In the genomic region with DNA sequence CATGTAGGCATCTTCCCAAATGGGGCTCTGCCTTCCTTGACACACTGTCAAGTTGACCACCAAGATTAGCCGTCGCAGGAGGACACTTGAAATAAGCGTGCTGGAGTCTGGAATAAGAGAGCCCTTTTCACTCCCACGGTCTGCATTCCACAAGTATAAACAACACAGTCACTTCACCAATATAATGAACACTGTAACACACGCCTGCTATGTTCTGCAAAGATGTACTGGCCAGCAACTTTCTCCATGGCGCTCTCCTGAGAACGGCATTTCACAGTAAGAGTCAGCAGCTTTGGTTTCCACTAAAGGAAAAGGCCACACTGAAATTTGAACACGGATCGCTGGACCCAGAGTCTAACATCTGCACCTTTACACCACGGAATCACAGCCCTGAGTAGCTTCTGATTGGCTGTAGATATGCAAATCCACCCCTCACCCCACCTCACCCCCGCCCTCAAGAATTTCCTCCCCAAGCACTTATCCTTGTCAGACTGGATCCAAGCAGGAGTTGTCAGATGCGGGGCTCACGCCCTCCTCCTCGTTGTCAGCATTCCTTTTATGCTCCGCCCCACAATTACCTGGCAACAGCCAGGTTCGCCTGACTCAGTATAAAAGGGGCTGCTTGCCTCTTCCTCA, we compare ENCODE assay signal across 8 mouse cellular contexts. TPM values are rescaled to one million over a fixed set of nuclear protein-coding genes. Genes with fewer than 3 reads are reported as not detected.
A peak's percentile ranks its signal among the peaks of the same experiment; 100 is the strongest.
DNase-seq lines count a peak whose midpoint lies in the region; ATAC-seq and TF ChIP-seq lines count a peak whose summit lies in the region.

No protein-coding gene starts in this region.

- H3K4me1 ChIP-seq in heart, embryonic 11.5 days (ENCODE audit: control insufficient read depth, insufficient read depth, low read length): peaks cover 14% of the 10 kb centered on the region; the same call in 1 of the 2 replicates
- no peaks in the 10 kb centered on the region; the same call in 1 of the 2 replicates for H3K4me1 ChIP-seq in heart, adult 2 months (ENCODE audit: control insufficient read depth, insufficient read depth, low read length)
- H3K4me1 ChIP-seq in forebrain, embryonic 15.5 days: peaks cover 23% of the 10 kb centered on the region

- peak overlapping the region; percentile 25; the same call in 1 of the 2 replicates for H3K27ac ChIP-seq in heart, embryonic 11.5 days (ENCODE audit: low read depth, low read length)
- H3K27ac ChIP-seq in heart, adult 2 months: no peak overlapping the region
- H3K27ac ChIP-seq in forebrain, embryonic 15.5 days (replicated peaks): no peak overlapping the region

- TF ChIP-seq EP300 in heart, adult 2 months (IDR thresholded peaks at IDR 0.05; ENCODE audit: insufficient read depth, low read depth, low read length): no peak

- H3K36me3 ChIP-seq in heart, embryonic 11.5 days (ENCODE audit: control insufficient read depth, insufficient read depth, low read length): no peaks in the 10 kb centered on the region
- H3K36me3 ChIP-seq in heart, adult 2 months (ENCODE audit: control insufficient read depth, insufficient read depth, low read length): no peaks in the 10 kb centered on the region
- H3K36me3 ChIP-seq in forebrain, embryonic 15.5 days: no peaks in the 10 kb centered on the region

- 0 out of 2 replicates have a peak, but pooled peaks cover 2% of the 10 kb centered on the region for H3K27me3 ChIP-seq in heart, embryonic 11.5 days (ENCODE audit: control insufficient read depth, insufficient read depth, low read length)
- H3K27me3 ChIP-seq in heart, adult 2 months (ENCODE audit: control insufficient read depth, insufficient read depth, low read length): no peaks in the 10 kb centered on the region
- peaks cover 14% of the 10 kb centered on the region; the same call in 1 of the 2 replicates for H3K27me3 ChIP-seq in forebrain, embryonic 15.5 days

- TF ChIP-seq CTCF in heart, adult 2 months (IDR thresholded peaks at IDR 0.05): no peak

- intact Hi-C loops in heart, adult 2 months (cut with DNase I): no loop called here

- H3K4me2 ChIP-seq in heart, embryonic 11.5 days: peak overlapping the region; percentile 61
- H3K4me2 ChIP-seq in forebrain, embryonic 15.5 days (replicated peaks): peak overlapping the region; percentile 3; the same call in 1 of the 2 replicates

- TF ChIP-seq POLR2A in heart, adult 2 months (IDR thresholded peaks at IDR 0.05; ENCODE audit: insufficient read depth, low read depth, low read length): no peak

- WGBS in heart, embryonic 11.5 days (ENCODE audit: insufficient replicate concordance): 5% methylated on average over 16 of the region's 16 CpGs
- 19% methylated on average over 16 of the region's 16 CpGs for WGBS in heart, adult 2 months
- 6% methylated on average over 16 of the region's 16 CpGs for WGBS in forebrain, embryonic 15.5 days

- 0 out of 2 replicates have a peak, but pooled peaks have one; percentile 33 for ATAC-seq in heart, embryonic 11.5 days (replicated peaks; ENCODE audit: insufficient number of reproducible peaks, low FRiP score, low TSS enrichment)
- ATAC-seq in forebrain, embryonic 15.5 days (replicated peaks): no peak
- ATAC-seq in inflammation-experienced regulatory T-cells, adult 6 months: no peak
- ATAC-seq in megakaryocyte-erythroid progenitor cell, adult 5-6 weeks (replicated peaks; ENCODE audit: low FRiP score, low TSS enrichment, poor library complexity, severe bottlenecking): no peak

- no peak for DNase-seq in heart, adult 2 months
- DNase-seq in kidney, postnatal 4 days: peak; percentile 33 to 66
- peak; percentile 39 for DNase-seq in neural tube, embryonic 10.5 days (ENCODE audit: extremely low spot score, low spot score)
- no peak for DNase-seq in MN1 (ENCODE audit: low spot score)

- peak overlapping the region; percentile 18 for H3K4me3 ChIP-seq in heart, embryonic 11.5 days (ENCODE audit: low read depth, low read length)
- no peak overlapping the region for H3K4me3 ChIP-seq in heart, adult 2 months
- H3K4me3 ChIP-seq in forebrain, embryonic 15.5 days: 0 out of 2 replicates have a peak overlapping the region, but pooled peaks have one; percentile 1

- H3K79me2 ChIP-seq in heart, adult 2 months (replicated peaks; ENCODE audit: control insufficient read depth, insufficient read depth, low read length): no peaks in the 10 kb centered on the region

- H3K9me3 ChIP-seq in heart, embryonic 11.5 days (replicated peaks; ENCODE audit: control insufficient read depth, low read length): no peaks in the 10 kb centered on the region
- H3K9me3 ChIP-seq in forebrain, embryonic 15.5 days: no peaks in the 10 kb centered on the region

- no peak overlapping the region for H3K9ac ChIP-seq in heart, embryonic 11.5 days (ENCODE audit: low read depth, low read length)
- no peak overlapping the region for H3K9ac ChIP-seq in heart, adult 2 months (ENCODE audit: low read depth, low read length)
- no peak overlapping the region for H3K9ac ChIP-seq in forebrain, embryonic 15.5 days (replicated peaks)

RNA-seq across cellular contexts. Expression of a gene that starts 9.2 kb away (rescaled TPM):
- polyA plus RNA-seq in heart, embryonic 11.5 days (2014; fragmentation: Nextera tagmentation; extraction: Ambion mirVana): not detected in 2 replicates
- total RNA-seq in heart, adult 2 months (2021): not detected
- polyA plus RNA-seq in heart, adult 2 months (2012; rRNA removed): not detected in 2 replicates
- not detected in 2 replicates for polyA plus RNA-seq in forebrain, embryonic 15.5 days (2015; fragmentation: Nextera tagmentation; extraction: Ambion mirVana)
- not detected for polyA plus RNA-seq in inflammation-experienced regulatory T-cells, adult 6 months (2017; shearing (Covaris generic))
- total RNA-seq in megakaryocyte-erythroid progenitor cell, adult 5-6 weeks (2014; fragmentation: Nextera tagmentation): not detected in 2 replicates
- total RNA-seq in megakaryocyte-erythroid progenitor cell, adult 5-6 weeks (2017): not detected in 2 replicates

RNA-seq across cellular contexts. Expression of a gene that starts 25.7 kb away (rescaled TPM):
- 16.0 and 23.3 TPM in 2 replicates for polyA plus RNA-seq in heart, embryonic 11.5 days (2014; fragmentation: Nextera tagmentation; extraction: Ambion mirVana)
- 10 to 100 TPM; 20.2 to 20.6 TPM for total RNA-seq in heart, adult 2 months (2021)
- polyA plus RNA-seq in heart, adult 2 months (2012; rRNA removed): 21.6 and 45.2 TPM in 2 replicates
- polyA plus RNA-seq in forebrain, embryonic 15.5 days (2015; fragmentation: Nextera tagmentation; extraction: Ambion mirVana): 9.5 and 10.0 TPM in 2 replicates
- polyA plus RNA-seq in inflammation-experienced regulatory T-cells, adult 6 months (2017; shearing (Covaris generic)): 1 to 10 TPM; 1.6 to 3.5 (median 2.4) TPM
- total RNA-seq in megakaryocyte-erythroid progenitor cell, adult 5-6 weeks (2014; fragmentation: Nextera tagmentation): 3.2 and 5.4 TPM in 2 replicates
- 1.6 and 1.9 TPM in 2 replicates for total RNA-seq in megakaryocyte-erythroid progenitor cell, adult 5-6 weeks (2017)

RNA-seq across cellular contexts. Expression of a gene that starts 55.1 kb away (rescaled TPM):
- 2.8 and 3.1 TPM in 2 replicates for polyA plus RNA-seq in heart, embryonic 11.5 days (2014; fragmentation: Nextera tagmentation; extraction: Ambion mirVana)
- total RNA-seq in heart, adult 2 months (2021): 10 to 100 TPM; 13.6 to 15.0 TPM
- polyA plus RNA-seq in heart, adult 2 months (2012; rRNA removed): 7.4 and 12.7 TPM in 2 replicates
- polyA plus RNA-seq in forebrain, embryonic 15.5 days (2015; fragmentation: Nextera tagmentation; extraction: Ambion mirVana): 0.66 and 1.0 TPM in 2 replicates
- 10 to 100 TPM in 2 of 3 experiments, 1 to 10 TPM in 1; 6.1 to 10.6 (median 10.2) TPM for polyA plus RNA-seq in inflammation-experienced regulatory T-cells, adult 6 months (2017; shearing (Covaris generic))
- 1.7 and 3.3 TPM in 2 replicates for total RNA-seq in megakaryocyte-erythroid progenitor cell, adult 5-6 weeks (2014; fragmentation: Nextera tagmentation)
- total RNA-seq in megakaryocyte-erythroid progenitor cell, adult 5-6 weeks (2017): 1.5 and 2.0 TPM in 2 replicates

Comparison
In these comparisons a context has a peak if more than half of its experiments do, and no peak if none do; other contexts are left out.
1. DNase-seq: peak in kidney, postnatal 4 days (2 of 2) and neural tube, embryonic 10.5 days (single experiment); none in heart, adult 2 months (0 of 2) and MN1 (single experiment).